In the genomic region with DNA sequence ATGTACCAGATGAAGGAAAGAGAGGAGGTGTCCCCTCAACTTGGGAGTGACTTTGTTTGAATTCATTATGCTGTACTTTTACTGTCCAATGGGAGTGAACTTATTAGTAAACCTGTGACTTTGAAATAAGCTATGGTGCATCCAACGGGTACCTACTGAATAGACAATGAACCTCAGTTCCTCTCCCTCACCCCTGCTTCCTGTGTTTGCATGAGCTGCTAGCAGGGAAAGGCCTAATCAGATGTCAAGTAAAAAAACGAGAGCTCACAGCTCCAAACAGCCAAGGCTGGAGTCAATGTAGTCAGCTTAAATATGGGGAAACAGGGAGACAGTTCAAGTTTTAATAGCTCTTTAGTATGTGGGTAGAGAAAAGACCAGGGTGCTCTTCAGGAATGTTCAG, we compare ENCODE assay signal across 27 mouse cellular contexts.
A peak's percentile ranks its signal among the peaks of the same experiment; 100 is the strongest.
DNase-seq lines count a peak whose midpoint lies in the region; ATAC-seq lines count a peak whose summit lies in the region.
"Had no signal": no experiment of that assay in that cellular context is flagged by ENCODE, and none has a peak within 500 bp of the region (broad histone marks: within the 10 kb centered on the region; RNA-seq: fewer than 3 reads in every experiment).

No protein-coding gene starts in this region.

- H3K4me2 ChIP-seq in hindbrain, embryonic 15.5 days, result no peak overlapping the region
- no peak overlapping the region for H3K4me2 ChIP-seq in hindbrain, embryonic 13.5 days
- H3K4me2 ChIP-seq: forebrain, embryonic 15.5 days; heart, embryonic 13.5 days; hindbrain, embryonic 12.5 days; limb, embryonic 12.5 days; liver, embryonic 11.5 days; midbrain, embryonic 13.5 days; neural tube, embryonic 12.5 days had no signal

- H3K9me3 ChIP-seq in hindbrain, embryonic 15.5 days, result no peaks in the 10 kb centered on the region
- H3K9me3 ChIP-seq in hindbrain, embryonic 13.5 days, result no peaks in the 10 kb centered on the region
- no peaks in the 10 kb centered on the region for H3K9me3 ChIP-seq in megakaryocyte, embryonic 14.5 days
- H3K9me3 ChIP-seq: embryonic facial prominence, embryonic 10.5 days; forebrain, embryonic 15.5 days; heart, embryonic 13.5 days; hindbrain, embryonic 12.5 days; limb, embryonic 12.5 days; midbrain, embryonic 13.5 days; neural tube, embryonic 12.5 days had no signal

- 0 out of 2 replicates have a peak overlapping the region, but pooled peaks have one; percentile 4 for H3K27ac ChIP-seq in hindbrain, embryonic 15.5 days (replicated peaks)
- no peak overlapping the region for H3K27ac ChIP-seq in hindbrain, embryonic 13.5 days
- H3K27ac ChIP-seq in brown adipose tissue, adult 24 weeks (replicated peaks; ENCODE audit: low read depth, low read length), result peak overlapping the region; percentile 53; the same call in 1 of the 2 replicates
- H3K27ac ChIP-seq: embryonic facial prominence, embryonic 10.5 days; forebrain, embryonic 15.5 days; heart, embryonic 13.5 days; hindbrain, embryonic 12.5 days; layer of hippocampus, adult 2 months; limb, embryonic 12.5 days; midbrain, embryonic 13.5 days; neural tube, embryonic 12.5 days had no signal

- intact Hi-C loops in left cerebral cortex, postnatal 36 days (cut with DNase I), result no loop called here

- ATAC-seq in hindbrain, embryonic 15.5 days (ENCODE audit: low FRiP score, low read depth), result no peak
- no peak for ATAC-seq in hindbrain, embryonic 13.5 days (ENCODE audit: low FRiP score)
- ATAC-seq in megakaryocyte, adult 5-6 weeks (ENCODE audit: poor library complexity, severe bottlenecking), result no peak
- ATAC-seq: forebrain, embryonic 15.5 days; liver, postnatal 0 days; midbrain, embryonic 13.5 days had no signal

- no peak overlapping the region for H3K9ac ChIP-seq in hindbrain, embryonic 15.5 days
- H3K9ac ChIP-seq in hindbrain, embryonic 13.5 days, result no peak overlapping the region
- H3K9ac ChIP-seq: forebrain, embryonic 15.5 days; heart, embryonic 13.5 days; hindbrain, embryonic 12.5 days; limb, embryonic 12.5 days; liver, postnatal 0 days; midbrain, embryonic 13.5 days; neural tube, embryonic 12.5 days had no signal

- no peak for DNase-seq in left cerebral cortex, postnatal 36 days (ENCODE audit: low spot score in 2 of 2)
- no peak for DNase-seq in right cerebral cortex, postnatal 36 days (ENCODE audit: low spot score in 2 of 2)
- DNase-seq: adrenal gland, adult 2 months; B cell, adult 2 months; cerebellum, adult 2 months; gastrocnemius, postnatal 10 days; heart, adult 18-20 months; heart, postnatal 14 days; kidney, adult 9 months; kidney, postnatal 25 days; liver, postnatal 0 days; right cerebral cortex, postnatal 14 days; spleen, adult 18-20 months had no signal

- peaks cover 37% of the 10 kb centered on the region for H3K4me1 ChIP-seq in hindbrain, embryonic 15.5 days (replicated peaks)
- peaks cover 66% of the 10 kb centered on the region for H3K4me1 ChIP-seq in hindbrain, embryonic 13.5 days (replicated peaks)
- H3K4me1 ChIP-seq in megakaryocyte, embryonic 14.5 days, result peaks cover 100% of the 10 kb centered on the region
- peaks cover 44% of the 10 kb centered on the region for H3K4me1 ChIP-seq in brown adipose tissue, adult 24 weeks (ENCODE audit: control insufficient read depth, insufficient read depth, insufficient read length, low read length)
- H3K4me1 ChIP-seq: neural tube, embryonic 12.5 days had no signal

- no peak overlapping the region for H3K4me3 ChIP-seq in hindbrain, embryonic 15.5 days
- H3K4me3 ChIP-seq in hindbrain, embryonic 13.5 days, result no peak overlapping the region
- H3K4me3 ChIP-seq in megakaryocyte, embryonic 14.5 days (replicated peaks), result peak overlapping the region; percentile 59
- H3K4me3 ChIP-seq in brown adipose tissue, adult 24 weeks (ENCODE audit: insufficient read depth, low read depth, low read length), result no peak overlapping the region
- H3K4me3 ChIP-seq: embryonic facial prominence, embryonic 10.5 days; forebrain, embryonic 15.5 days; heart, embryonic 13.5 days; hindbrain, embryonic 12.5 days; layer of hippocampus, adult 2 months; limb, embryonic 12.5 days; midbrain, embryonic 13.5 days; neural tube, embryonic 12.5 days had no signal

- 43% methylated on average over 2 of the region's 2 CpGs for WGBS in hindbrain, embryonic 15.5 days
- 43% methylated on average over 2 of the region's 2 CpGs for WGBS in hindbrain, embryonic 13.5 days

- H3K27me3 ChIP-seq in hindbrain, embryonic 15.5 days, result no peaks in the 10 kb centered on the region
- H3K27me3 ChIP-seq in hindbrain, embryonic 13.5 days, result no peaks in the 10 kb centered on the region
- no peaks in the 10 kb centered on the region for H3K27me3 ChIP-seq in megakaryocyte, embryonic 14.5 days (replicated peaks)
- H3K27me3 ChIP-seq: forebrain, embryonic 15.5 days; heart, embryonic 13.5 days; hindbrain, embryonic 12.5 days; limb, embryonic 12.5 days; midbrain, embryonic 13.5 days; neural tube, embryonic 12.5 days had no signal

- peaks cover 11% of the 10 kb centered on the region for H3K36me3 ChIP-seq in hindbrain, embryonic 15.5 days
- H3K36me3 ChIP-seq in hindbrain, embryonic 13.5 days, result peaks cover 21% of the 10 kb centered on the region
- peaks cover 88% of the 10 kb centered on the region for H3K36me3 ChIP-seq in megakaryocyte, embryonic 14.5 days (replicated peaks; ENCODE audit: low read length)
- H3K36me3 ChIP-seq: embryonic facial prominence, embryonic 10.5 days; hindbrain, embryonic 12.5 days had no signal
